Mouse (Mus musculus) forebrain, embryonic 11.5 days (tissue): ENCODE measurements at regions not wholly inside any gene's neighbourhood (a gene's known extent, or its start where the extent isn't known, plus 50 kb on each side); places are given as distances from the start of the nearest gene placed in this dataset. TPM values are rescaled to one million over a fixed set of nuclear protein-coding genes. Genes with fewer than 3 reads are reported as not detected.

Experiments
- ATAC-seq: fragments of 200-750 bp; cut with Nextera tagmentation; replicated peaks from 2 replicates; pipeline ENCODE4 v1.8.0; 2017; ENCODE audit warnings: moderate TSS enrichment; ENCODE audit not compliant: low FRiP score
- DNase-seq: peaks from one replicate; pipeline ENCODE4 v3.0.0-alpha.2; 2017; ENCODE audit warnings: low spot score
- H3K27ac ChIP-seq: fragments of 300-500 bp; sonication (generic); 2 replicates; pipeline ENCODE4 v1.5.1; 2014; ENCODE audit warnings: low read depth, low read length
- H3K27me3 ChIP-seq: fragments of 300-500 bp; sonication (generic); 2 replicates; pipeline ENCODE4 v1.6.1; 2014; ENCODE audit warnings: mild to moderate bottlenecking, low read length, mixed read lengths; ENCODE audit not compliant: control insufficient read depth, insufficient read depth
- H3K36me3 ChIP-seq: fragments of 300-500 bp; sonication (generic); 2 replicates; pipeline ENCODE4 v1.6.1; 2014; ENCODE audit warnings: mild to moderate bottlenecking, low read length, moderate library complexity, mixed read lengths; ENCODE audit not compliant: control insufficient read depth, insufficient read depth
- H3K4me1 ChIP-seq: fragments of 300-500 bp; sonication (generic); replicated peaks from 2 replicates; pipeline ENCODE4 v1.6.1; 2014; ENCODE audit warnings: low read length, mixed read lengths; ENCODE audit not compliant: control insufficient read depth, insufficient read depth
- H3K4me2 ChIP-seq: fragments of 300-500 bp; sonication (generic); 2 replicates; pipeline ENCODE4 v1.6.1; 2014; ENCODE audit warnings: low read depth, mild to moderate bottlenecking, low read length, moderate library complexity, mixed read lengths; ENCODE audit not compliant: severe bottlenecking
- H3K4me3 ChIP-seq: fragments of 300-500 bp; sonication (generic); 2 replicates; pipeline ENCODE4 v1.5.1; 2014; ENCODE audit warnings: low read depth, low read length
- H3K9ac ChIP-seq: fragments of 300-500 bp; sonication (generic); 2 replicates; pipeline ENCODE4 v1.6.1; 2014; ENCODE audit warnings: low read length
- H3K9me3 ChIP-seq: fragments of 300-500 bp; sonication (generic); 2 replicates; pipeline ENCODE4 v1.6.1; 2016; ENCODE audit warnings: low read length, mixed read lengths; ENCODE audit not compliant: control insufficient read depth
- WGBS: fragments of 180-500 bp; shearing (Covaris S2); extraction: QIAGEN DNeasy Blood & Tissue Kit; methylation state at CpG from one replicate; pipeline ENCODE4 v1.1.7; 2014; 5-methylcytosine and 5-hydroxymethylcytosine counted together
- microRNA-seq: library from miRNA; unstranded; fragments of <30 nt; microRNA quantifications from one replicate; pipeline ENCODE4, GENCODE M21; 2016; ENCODE audit not compliant: insufficient number of aligned reads

DNA sequence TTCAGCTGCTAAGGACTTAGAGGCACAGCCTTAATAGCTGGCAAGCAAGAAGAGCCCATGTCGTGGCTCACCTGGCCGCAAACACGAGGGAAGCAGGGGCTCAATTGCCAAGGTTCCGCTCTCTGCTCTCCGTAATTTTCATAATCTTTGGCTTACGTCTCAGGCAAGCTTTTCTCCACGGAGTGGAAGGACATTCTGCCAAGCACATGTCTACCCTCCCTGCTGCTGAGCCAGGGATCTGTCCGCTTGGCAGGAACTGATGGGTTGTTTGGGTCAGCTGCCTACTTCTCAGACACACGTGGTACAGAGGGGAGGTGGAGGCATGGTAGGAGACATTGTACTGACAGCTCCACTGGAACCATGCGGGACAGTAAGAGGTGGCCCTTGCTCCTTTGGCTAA, 61.7 kb upstream of the Zbtb40 start:
- Histone ChIP-seq H3K36me3 (no peaks in the 10 kb centered on the region), H3K27ac (no peak overlapping the region), H3K9me3 (no peaks in the 10 kb centered on the region), H3K4me1 (no peaks in the 10 kb centered on the region), H3K27me3 (no peaks in the 10 kb centered on the region), H3K4me3 (no peak overlapping the region), H3K4me2 (no peak overlapping the region), H3K9ac (no peak overlapping the region)
- WGBS: 83% methylated on average over 10 of the region's 10 CpGs
- no peak for ATAC-seq
- DNase-seq: no peak

DNA sequence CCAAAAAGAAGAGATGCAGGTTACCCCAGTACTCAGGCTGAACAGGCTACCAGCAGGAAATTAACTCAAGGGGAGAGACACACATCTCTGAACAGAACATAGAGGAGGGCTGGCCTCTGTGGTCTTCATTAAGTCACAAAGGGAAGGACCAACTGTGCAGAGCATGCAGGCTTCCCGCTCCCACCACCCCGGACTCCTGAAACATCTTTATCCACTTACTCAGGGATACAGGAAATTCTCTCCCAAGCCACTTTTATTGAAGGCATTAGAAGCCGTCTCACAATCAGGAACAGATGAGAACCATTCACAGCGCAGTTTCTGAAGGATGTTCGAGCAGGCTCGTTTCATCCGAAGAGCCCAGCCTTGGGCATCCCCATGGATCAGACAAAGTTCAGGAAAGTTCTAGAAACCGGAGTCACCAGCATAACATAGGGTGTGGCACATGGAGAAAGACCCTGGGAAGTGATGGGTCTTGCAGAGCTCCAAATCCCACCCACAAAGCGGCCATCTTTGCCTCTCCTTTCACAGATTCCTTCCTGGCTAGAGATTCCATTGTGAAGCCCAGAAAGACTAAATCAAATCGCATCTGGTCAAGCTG, 55.9 kb upstream of the Zbtb40 start:
- Histone ChIP-seq H3K27me3 (no peaks in the 10 kb centered on the region), H3K4me1 (no peaks in the 10 kb centered on the region), H3K4me2 (no peak overlapping the region), H3K36me3 (no peaks in the 10 kb centered on the region), H3K9ac (no peak overlapping the region), H3K27ac (no peak overlapping the region), H3K9me3 (no peaks in the 10 kb centered on the region), H3K4me3 (no peak overlapping the region)
- DNase-seq (no peak), ATAC-seq (no peak)
- WGBS: 78% methylated on average over 10 of the region's 10 CpGs

DNA sequence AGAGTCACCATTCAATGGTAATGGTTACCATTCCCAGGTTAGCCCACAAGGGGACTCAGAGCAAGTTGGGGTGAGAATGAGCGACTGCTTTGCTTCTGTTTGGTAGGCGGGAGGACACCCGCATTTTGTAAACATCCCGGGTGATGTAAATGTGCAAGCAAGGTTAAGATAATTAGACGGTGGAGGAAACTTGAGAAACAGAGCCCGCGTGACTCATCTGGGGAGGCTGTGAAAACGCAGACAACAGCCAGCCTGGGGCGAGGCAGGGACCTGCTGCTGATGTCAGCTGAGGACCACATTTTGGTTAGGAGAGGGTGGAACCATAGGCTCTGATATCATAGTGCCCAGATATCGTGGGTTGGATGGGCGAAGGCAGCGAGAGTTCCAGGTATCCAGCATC, 52.6 kb upstream of the Zbtb40 start:
- H3K36me3 ChIP-seq: no peaks in the 10 kb centered on the region
- WGBS: 90% methylated on average over 12 of the region's 12 CpGs
- no peak overlapping the region for H3K4me3 ChIP-seq
- H3K9ac ChIP-seq: no peak overlapping the region
- no peaks in the 10 kb centered on the region for H3K9me3 ChIP-seq
- ATAC-seq: no peak
- no peaks in the 10 kb centered on the region for H3K27me3 ChIP-seq
- H3K4me1 ChIP-seq: no peaks in the 10 kb centered on the region
- no peak overlapping the region for H3K4me2 ChIP-seq
- DNase-seq: no peak
- H3K27ac ChIP-seq: no peak overlapping the region

DNA sequence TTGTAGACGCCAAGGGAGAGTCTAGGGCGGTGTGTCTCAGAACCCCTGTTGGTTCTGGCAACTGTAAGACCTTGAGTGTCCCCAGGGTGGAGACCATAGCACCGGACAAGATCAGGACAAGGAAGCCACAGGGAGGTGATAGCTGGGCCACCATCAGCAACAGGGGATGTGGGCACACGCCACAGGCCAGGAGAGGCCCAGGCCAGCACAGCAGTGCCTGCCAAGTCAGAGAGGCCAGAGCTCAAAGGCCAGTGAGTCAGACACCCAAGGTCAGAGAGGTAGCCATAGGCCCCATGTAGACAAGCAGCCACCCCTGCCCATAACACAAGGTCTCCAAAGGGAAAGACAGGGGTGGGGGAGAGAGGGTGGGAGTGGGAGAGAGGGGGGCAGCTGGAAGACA, 52.2 kb upstream of the Zbtb40 start:
- DNase-seq (no peak), ATAC-seq (no peak)
- no peaks in the 10 kb centered on the region for H3K4me1 ChIP-seq
- no peaks in the 10 kb centered on the region for H3K27me3 ChIP-seq
- no peaks in the 10 kb centered on the region for H3K36me3 ChIP-seq
- H3K4me3 ChIP-seq: no peak overlapping the region
- H3K9me3 ChIP-seq: no peaks in the 10 kb centered on the region
- H3K27ac ChIP-seq: no peak overlapping the region
- H3K4me2 ChIP-seq: no peak overlapping the region
- 93% methylated on average over 4 of the region's 4 CpGs for WGBS
- no peak overlapping the region for H3K9ac ChIP-seq

Small RNA genes lying in the stretch of these regions (microRNA-seq; reads per million reads assigned to microRNA genes)
- gene Gm23263 (not detected), gene Gm25399 (not detected)
